Mouse (Mus musculus) liver (tissue): ENCODE data around the gene Akap17b.
"Not testable (repeated sequence)": the region's sequence is repeated elsewhere in the genome, so short reads cannot be mapped to it uniquely, and the experiment has no call there.

Experiments used
- DNase-seq: peaks from one replicate; pipeline ENCODE4 v3.0.0-alpha.2; 2020; ENCODE audit warnings: mixed read lengths

Gene Akap17b

DNA sequence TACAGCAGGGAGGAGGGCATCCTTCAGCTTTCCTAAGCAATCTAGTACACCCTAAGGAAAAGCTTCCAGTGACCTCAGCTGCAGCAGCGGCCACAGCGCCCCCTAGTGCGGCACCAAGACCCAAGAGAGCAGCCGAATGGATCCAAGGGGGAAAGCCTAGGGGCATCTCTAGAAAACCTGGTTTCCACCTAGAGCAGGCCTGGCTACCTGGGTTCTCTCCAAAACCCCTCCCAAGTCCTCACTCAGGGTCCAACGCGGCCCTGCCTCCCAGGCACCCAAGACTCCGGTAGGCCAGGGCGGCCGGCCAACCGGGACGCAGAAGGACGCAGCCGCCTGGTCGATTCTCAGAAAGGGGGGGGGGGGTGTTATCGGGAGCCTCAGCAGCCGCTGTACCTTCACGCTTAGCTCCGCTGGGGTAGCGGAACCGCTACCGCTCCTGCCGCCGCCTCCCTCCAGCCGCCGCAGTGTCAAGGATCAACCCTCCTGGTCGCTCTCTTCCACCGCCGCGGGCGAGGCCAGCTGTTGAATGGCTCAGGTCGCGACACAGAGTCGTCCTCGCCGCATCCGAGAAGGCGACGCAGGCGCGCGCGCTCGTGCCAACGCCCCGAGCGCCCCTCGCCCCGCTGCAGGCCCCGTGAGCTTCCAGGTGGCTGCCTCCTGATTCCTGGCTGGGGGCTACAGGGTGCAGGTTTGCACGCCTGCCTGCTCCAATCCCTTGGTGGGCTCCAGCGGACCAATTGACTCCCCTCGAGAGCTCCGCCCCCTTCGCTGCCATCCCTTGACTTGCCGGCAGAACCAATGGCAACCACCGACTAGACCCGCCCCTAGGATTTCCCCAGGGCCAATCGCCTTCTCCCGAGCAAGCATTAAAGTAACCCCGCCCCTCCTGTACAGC lies at the start of gene Akap17b:
TSS of gene Akap17b (minus strand) at position 739 of the 895 bp plus-strand sequence.
- peak; percentile 85 for DNase-seq

DNA sequence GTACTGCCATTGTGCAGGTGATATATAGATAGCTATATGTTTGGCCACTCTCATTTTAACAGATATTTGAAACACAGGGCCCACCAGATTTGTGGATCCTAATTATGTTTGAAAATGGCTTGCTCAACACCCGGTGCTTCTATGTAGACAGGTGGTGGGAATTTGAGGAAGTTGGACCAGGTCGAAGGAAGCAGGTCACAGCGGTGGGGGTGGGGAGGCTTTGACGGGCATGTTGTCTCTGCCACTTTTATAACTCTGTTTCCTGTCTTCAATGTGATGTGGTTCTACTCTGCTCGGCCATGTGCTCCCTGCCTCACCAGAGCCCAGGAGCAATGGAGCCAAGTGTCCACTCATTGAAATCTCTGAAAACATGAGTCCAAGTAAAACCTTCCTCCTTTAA lies 46.2 kb upstream of the Akap17b start:
- DNase-seq: no peak

DNA sequence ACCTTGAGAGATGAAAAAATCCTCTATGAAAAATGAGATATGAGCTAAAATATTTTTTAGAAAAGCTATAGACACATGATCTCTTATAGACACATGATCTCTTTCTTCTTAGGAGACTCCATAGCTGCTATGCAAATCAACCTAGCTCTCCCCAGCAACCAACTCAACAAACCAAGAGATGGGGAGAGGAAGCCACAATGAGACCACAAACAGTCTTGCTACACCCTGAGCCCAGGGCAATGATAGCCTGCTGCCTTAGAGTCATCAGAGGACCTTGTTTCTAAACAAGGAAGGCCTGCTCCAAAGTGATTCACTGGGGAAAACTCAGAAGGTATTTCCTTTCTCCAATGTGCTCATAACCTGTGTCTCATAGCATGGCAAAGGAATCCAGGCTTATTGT lies 44.5 kb upstream of the Akap17b start:
- DNase-seq: no peak

DNA sequence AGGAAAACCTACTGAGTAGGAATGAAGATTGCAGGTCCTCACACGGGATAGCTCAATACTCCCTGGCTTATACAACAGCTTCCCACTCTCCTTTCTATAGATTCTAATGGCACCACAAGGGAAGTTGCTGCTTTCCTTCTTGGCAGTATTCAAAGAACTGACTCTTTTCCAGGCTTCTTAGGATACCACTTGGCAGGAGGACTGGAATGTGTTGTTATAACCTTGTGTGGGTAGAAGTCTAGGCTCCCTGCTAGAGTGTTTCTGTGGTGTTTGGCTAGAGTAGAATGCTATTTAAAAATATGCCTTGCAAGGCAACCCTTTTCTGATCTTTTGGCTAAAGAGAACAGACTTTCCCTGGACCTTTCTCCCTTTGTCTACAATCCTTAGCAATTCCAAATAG lies 31.6 kb upstream of the Akap17b start:
- no peak for DNase-seq

DNA sequence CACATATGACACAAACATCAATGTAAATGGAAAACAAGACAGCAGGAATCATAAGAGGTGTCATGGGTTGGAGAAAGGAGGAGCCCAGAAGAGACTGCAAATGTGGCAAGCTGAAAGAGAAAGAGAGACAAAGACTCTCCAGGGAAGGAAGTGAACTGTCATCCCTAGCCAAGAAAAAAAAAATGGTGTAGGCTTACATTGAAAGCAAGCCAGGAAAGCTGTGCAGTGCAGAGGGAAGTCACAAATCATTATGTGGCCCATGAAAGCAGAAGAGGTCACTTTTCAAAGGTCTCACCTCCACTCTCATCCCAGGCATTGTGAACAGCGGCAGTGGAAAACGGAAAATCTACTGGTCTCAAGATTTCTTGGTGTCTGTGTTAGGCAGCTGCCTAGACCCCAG lies 27.5 kb upstream of the Akap17b start:
- DNase-seq: no peak

DNA sequence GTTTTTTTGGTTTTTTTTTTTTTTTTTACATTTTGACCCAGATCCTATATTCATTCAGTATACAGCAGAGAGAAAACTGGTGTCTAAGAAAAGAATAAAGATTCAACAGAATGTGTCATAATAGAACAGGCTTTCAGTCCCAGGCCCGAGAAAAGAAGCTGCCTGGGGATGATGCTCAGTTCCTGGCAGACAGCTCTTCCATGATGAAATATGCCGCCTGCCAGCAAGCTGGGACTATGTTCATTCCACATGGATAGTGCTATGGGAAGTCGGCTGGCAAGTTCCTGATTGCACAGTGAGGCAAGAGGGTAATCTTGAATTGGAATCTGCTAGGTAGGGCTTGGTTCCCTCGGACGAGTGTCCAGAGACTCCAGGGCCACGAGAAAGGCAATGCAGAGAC lies 5.1 kb downstream of the Akap17b start:
- no peak for DNase-seq

DNA sequence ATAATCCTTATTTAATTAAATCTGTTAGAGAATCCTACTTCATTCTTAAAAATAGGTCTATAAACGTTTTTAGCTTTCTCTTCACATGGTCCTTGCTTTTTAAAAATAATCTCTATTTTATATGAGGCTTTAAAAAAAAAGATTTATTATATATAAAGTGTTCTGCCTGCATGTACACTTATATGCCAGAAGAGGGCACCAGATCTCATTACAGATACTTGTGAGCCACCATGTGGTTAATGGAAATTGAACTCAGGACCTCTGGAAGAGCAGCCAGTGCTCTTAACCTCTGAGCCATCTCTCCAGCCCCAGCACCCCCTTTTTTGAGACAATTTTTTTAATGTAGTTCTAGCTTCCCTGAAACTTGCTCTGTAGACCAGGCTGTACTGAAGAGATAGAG lies 14.4 kb downstream of the Akap17b start:
- no peak for DNase-seq

DNA sequence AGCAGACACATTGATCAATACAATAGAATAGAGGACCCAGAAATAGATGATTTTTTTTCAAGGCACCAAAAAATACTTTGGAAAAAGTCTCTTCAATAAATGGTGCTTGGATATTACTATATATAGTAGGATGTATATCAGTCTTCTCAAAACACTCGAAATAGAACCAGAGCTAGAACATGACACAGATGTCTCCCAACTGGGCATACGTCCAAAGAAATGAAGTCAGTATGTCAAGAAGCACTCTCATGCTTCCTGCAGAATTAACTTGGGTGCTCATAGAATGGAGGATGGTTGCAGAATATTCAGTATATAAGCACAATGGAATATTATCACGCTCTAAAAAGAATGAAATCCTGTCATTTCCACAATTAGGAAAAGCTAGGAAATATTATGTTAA lies 17.1 kb downstream of the Akap17b start:
- no peak for DNase-seq

DNA sequence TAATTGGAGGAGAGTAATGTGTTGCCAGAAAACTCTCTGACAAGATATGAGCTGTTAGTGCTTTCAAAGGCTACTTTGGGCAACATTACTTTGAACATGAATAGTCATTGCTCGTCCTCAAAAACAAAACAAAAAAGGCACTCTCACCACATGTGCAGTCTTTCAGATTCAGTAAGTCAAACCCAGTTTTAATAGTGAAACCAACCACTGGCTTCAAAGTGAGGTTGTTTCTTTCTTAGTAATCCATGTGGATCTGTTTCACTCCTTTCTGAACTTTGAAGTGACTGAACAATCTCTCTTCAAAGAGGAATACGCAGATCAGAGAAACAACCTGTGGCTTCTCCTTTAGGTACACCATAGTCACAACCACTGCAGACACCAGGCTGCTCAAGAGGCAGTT lies 36.1 kb downstream of the Akap17b start:
- DNase-seq: no peak

DNA sequence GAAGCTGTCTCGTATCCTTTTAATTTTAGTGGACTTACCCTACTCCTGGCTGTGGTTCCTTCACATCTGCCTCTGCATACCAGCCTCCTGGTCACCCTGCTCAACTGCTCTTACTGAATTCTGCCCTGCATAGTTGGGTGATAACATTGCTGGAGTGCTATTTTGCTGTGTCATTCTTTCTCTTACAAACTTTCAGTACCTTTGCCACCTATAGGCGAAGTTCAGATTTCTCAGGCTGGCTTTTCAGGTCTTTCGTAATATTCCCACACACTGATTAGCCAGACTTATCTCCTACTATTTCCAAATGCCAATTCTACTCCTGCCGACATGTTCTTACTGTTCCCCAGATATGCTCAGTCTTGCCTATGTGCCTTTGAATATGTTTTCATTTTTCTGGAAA lies 41.2 kb downstream of the Akap17b start:
- DNase-seq: no peak

DNA sequence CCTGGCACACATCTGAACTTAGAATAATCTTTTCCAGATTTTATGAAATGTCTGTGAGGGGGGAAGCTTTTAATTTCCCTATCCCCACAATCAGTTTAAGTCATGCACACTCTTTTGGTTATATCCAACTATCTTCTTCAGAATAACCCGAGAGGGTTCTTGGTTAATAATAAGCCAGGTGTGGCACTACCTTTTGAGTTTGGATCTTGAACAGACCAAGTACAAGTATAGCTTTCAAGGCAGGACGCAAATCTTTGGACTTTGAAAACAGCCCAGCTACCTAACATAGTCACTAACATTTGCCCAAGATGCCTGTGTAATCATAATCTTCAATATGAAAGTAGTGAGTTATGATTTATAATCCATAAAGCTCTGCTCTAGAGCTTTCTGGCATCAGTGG lies 42.3 kb downstream of the Akap17b start:
- no peak for DNase-seq

DNA sequence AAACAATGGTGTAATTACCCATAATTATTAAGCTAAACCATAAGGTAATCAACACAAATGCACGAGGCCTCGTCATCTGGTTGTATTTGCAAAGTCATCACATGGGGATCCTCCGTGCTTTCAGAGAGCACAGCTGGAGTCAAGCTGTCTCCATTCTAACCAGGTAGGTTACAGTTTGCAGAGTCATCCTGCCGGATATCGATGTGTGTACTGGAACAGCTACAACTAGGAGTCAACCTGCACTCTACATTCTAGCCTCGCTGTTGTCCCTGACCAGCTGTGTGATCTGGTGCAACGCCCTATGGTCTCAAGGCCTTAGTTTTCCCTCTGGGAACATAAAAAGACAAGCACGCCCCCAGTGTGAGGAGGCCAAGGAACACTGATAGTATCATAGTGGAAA lies 45.1 kb downstream of the Akap17b start:
- peak; percentile 7 for DNase-seq

DNA sequence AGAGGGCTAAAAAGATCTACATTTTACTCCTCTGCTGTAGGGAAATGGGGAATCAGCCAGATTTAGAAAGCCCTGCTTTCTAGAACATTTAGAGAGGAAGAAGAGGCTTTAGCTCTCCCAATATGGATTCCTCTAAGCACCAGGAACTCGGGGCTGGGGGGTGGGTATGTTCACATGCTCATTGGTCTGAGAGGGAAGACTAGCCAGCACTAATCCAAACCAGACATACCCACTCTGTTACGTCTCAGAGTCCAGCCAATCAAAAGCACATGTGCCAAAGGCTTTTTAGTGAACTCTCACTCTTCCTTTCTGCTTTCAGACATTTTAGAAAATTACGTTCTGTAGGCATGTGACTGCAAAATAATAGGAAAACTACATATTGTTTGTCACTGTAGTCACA lies 45.5 kb downstream of the Akap17b start:
- no peak for DNase-seq

DNA sequence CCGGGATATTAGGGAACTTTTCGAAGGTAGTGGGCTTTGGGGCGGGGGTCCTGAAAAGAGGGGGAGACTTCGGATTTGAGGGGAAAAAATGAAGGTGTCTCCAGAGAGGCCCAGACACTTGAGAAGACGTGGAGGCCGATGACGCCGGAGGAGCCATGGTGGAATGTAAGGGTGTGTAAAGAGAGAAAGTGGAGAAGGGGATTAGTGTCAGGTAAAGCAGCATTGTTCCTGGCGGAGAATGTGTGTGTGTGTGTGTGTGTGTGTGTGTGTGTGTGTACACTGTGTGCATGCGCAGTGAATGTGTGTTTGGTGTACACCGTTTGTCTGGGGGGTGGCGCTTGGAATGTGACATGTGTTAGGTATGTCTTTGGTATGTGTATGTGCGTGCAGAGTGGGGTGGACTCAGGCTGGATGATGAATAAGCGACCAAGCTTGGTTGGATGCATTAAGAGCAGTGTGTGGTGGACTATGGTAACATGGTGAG lies 46.3 kb downstream of the Akap17b start:
- peak; percentile 27 for DNase-seq

DNA sequence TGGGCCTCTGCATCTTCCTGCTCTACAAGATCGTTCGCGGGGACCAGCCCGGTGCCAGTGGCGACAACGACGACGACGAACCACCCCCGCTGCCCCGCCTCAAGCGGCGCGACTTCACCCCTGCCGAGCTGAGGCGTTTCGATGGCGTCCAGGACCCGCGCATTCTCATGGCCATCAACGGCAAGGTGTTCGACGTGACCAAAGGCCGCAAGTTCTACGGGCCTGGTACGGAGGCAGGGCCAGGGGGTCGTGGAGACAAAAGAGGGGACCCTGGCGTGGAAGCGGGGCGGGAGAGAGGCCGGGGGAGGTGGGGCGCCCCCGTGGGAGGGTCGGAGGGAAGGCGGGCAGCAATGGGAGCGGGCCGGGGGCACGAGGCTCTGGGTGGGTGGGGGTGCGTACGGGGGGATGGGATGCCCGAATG lies 46.8 kb downstream of the Akap17b start:
- DNase-seq: no peak

DNA sequence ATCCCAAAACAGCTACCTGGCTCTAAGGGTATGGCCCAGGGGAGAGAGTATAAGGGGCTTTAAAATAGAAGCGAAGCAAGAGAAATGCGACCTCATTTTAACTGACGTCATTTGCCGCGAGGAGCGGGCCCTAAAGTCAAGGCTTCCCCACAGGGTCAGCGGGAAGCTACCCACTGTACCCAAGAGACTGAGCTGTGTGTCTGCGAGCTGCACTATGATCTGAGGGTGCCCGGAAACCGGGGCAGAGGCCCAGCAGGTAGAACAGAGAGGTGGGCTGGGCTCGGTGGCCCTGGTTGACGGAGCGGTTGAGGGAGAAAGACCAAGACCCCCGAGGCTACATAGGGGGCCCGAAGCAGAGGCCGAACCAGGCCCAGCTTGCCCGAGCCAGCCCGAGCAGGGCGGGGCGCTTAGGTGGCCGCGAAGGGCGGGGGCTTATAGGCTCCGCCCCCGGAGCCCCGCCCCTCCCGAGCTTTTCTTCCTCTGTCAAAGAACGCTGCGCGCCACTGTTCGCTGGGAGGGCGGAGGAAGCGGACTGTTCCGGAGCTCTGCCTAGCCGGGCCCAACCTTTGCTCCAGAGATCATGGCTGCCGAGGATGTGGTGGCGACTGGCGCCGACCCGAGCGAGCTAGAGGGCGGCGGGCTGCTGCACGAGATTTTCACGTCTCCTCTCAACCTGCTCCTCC lies 47.3 kb downstream of the Akap17b start, which contains the start of gene Pgrmc1:
TSS of gene Pgrmc1 (plus strand) at position 500 of the 683 bp plus-strand sequence.
- peak; percentile 87 for DNase-seq

DNA sequence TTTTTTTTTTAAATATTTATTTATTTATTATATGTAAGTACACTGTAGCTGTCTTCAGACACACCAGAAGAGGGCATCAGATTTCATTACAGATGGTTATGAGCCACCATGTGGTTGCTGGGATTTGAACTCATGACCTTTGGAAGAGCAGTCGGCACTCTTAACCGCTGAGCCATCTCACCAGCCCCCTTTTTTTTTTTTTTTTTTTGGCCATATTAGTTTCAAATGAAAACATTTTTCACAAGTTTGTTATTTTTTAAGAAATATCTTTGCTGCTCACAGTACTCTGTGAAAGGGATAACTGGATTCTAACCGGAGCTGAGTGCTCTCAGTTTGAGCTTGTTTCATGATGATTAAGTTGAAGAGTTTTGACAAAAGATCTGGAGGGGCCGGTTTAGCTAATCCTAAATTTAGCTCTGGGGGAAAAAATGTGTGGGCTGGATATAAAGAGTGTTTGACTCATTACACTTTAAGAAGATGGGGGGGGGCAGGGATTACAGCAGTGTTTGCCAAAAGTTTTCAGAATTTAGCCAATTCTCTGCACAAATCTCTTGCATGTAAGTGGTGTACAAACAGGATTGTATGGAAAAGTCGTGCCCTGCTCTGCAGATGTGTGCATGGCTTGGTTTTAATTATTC lies 48.6 kb downstream of the Akap17b start:
- DNase-seq: not testable (repeated sequence)

DNA sequence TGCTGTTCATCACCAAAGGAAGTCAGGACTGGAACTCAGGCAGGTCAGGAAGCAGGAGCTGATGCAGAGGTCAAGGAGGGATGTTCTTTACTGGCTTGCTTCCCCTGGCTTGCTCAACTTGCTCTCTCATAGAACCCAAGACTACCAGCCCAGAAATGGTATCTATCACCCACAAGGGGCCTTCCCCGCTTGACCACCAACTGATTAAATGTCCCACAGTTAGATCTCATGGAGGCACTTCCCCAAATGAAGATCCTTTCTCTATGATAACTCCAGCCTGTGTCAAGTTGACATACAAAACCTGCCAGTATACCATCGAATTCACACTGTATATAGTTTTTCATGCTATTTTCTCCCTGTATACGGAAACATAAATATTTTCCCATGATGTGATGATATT lies 49.9 kb downstream of the Akap17b start:
- no peak for DNase-seq

DNA sequence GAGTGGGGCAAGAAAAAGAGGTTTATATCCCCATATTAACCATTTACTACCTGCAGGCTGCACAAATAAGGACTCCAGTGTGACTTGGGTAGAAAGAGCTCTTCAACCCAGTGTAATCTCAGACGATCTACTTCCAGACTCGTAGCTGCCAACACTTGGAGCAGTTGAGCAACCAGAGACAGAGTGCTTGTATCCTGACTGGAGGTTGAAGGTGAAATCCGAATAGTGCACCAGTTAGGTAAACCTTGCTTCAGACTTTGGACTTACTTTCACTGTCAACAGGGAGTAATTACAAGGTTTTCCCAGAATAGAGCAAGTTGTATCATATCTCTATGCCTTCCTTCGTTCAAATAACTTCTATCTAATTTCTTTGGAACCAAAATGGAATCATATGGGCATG lies 53.7 kb downstream of the Akap17b start:
- no peak for DNase-seq

DNA sequence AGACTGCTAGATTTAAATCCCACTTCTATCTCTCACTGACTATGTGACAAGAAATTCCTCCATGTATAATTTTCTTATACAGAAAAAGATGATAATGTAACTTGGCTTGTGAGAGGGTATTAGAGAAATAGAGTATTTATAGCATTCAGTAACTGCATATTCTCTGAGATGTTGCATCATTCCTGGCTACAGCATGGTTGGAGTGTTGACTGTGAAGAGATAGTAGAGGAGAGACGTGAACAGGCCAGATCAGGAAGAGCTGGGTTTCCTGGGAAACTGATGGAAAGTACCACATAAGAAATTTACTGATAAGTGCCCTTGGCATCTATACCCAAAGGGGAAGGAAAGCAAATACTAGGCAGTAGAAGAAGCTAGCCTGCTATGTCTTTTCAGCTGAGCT lies 54.1 kb downstream of the Akap17b start:
- DNase-seq: no peak

DNA sequence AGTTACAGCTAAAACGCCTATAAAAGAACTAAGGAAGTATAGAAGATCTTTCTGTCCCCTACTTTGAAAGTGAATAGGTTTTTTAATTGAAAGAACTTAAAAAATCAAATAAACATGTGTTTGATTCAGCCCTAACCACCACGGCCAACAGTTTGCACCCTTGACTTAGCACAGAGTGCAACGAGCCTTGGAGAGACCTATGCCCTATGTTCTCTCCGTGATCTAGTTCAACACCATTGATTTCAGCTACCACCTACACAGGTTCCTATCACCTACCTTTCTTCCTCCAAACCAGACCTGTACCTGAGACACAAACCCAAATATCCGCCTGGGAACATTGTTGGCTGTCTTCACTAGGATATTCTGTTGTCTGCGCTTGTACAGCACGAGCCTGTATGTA lies 54.9 kb downstream of the Akap17b start:
- no peak for DNase-seq

DNA sequence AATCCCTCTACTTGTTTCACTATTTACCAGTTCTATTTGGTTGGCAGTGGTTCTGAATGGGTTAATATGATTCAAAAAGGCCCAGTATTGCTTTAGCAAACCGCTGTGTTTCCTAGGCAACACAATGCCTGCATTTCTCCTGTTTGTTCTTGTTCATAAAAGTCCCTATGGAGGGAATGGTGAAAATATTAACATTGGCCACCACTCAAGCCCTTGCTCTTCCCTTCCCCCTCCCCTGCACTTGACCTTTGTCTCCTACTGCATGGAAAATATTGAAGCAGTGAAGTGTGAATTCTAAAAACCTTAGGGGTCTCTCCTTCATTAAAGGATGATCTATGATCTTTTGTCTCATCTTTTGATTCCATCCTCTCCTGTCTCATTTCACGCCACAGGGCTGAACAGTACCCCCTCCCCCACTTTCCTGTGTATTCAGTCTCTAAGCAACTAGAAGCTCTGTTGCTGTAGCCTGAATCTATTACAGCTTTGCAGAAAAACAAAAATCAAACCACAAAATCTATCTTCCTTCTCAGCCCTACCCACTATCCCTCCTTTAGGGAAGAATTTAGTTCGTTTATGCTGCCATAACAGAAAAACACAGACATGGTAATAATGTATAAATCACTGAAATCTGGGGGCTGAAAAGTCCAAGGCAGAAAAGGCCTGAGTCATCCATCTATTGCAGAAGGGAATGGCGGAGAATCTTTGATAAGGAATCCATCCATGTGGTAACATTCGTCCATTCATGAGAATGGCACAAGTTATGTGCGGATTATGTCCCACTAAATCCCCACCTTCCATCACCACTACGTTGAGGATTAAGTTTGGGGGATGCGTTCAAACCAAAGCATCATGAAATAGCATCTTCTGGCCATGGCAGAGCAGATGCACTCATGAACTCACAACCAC lies 57.6 kb downstream of the Akap17b start:
- no peak for DNase-seq
